Mouse (Mus musculus): Measurements from ENCODE around the gene Copz2. TPM values are rescaled to one million over a fixed set of nuclear protein-coding genes. Genes with fewer than 3 reads are reported as not detected.

Gene Copz2
- polyA plus RNA-seq (2012; rRNA removed) = 9.9 and 10.1 TPM in 2 replicates

DNA sequence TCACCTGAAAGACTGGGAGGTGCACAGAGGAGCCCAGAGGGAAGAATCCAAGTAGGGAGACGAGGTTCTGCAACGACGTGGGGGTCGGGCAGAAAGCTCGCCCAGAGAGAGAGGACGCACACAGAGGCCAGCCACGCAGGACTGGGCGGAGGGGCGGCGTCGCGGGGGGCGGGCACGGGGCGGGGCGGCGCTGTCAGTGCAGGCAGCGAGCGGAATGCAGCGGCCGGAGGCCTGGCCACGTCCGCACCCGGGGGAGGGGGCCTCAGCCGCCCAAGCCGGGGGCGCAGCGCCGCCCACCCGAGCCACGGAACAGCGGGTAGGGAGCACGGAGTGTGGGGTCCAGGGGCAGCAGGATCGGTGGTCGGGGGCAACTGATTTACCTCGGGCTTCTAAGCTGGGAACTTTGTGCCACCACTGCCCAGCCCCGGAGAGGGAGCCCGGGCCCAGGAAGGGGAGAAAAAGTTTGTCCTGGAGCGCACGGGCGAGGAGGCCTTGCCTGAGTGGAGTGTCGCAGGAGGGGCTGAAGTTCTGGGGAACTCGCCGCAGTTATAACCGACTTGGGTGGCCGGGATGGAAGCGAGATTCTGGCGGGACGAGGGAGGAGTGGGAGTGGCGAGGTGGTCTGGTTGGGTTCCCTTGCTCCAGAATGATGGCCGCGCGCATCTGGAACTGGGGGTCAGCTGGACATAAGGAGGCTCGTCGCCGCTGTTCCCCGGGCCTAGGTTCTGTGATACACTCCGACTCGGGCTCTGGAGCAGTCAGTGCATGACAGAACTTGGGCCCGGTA, at the start of gene Copz2:
TSS of gene Copz2 (plus strand) at position 190 of the 787 bp plus-strand sequence.

DNA sequence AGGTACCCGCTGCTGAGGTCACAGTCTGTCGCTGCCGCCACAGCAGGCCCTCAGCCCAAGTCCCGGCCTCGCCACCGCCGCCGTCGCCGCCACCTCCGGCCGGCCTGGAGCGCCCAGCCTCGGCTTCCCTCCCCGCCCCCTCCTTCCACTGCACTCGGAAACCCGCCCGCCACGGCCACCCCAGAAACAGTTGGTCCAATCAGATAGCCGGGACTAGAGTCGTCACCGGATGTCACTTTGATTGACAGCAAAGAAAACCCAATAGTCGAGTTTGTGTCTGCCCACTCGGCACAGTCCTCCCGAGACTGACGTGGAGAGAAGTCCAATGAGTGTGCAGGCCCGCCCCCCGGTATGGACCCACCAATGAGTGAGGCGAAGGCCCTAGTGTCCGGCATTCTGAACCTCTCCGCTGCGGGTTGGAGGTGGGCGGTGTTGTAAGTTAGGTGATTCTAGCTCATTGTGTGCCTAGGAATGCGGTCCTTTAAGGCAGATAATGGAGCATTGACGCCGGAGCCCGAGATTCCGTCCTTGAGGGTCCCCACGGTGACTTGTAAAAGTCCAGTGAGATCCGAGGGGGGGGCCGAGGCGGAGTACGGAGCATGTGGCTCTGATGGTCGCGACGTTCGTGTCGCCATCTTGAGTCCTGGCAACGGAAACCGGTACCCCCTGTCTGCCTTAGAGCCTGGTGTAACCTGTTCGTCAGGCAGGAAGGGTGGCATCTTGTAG, 19.7 kb upstream of the Copz2 start, which contains the start of gene Nfe2l1:
TSS of gene Nfe2l1 (minus strand) at position 156 of the 726 bp plus-strand sequence.

Other genes starting within 250 kb of the Copz2 start
- 7.9 and 10.8 TPM in 2 replicates for gene Snx11, start 72.3 kb upstream of the Copz2 start, polyA plus RNA-seq (2012; rRNA removed)
- gene Cbx1, start 60.7 kb upstream of the Copz2 start, polyA plus RNA-seq (2012; rRNA removed) = 26.4 and 28.4 TPM in 2 replicates
- gene Nfe2l1, start 19.9 kb upstream of the Copz2 start, polyA plus RNA-seq (2012; rRNA removed) = 14.4 and 16.3 TPM in 2 replicates
- gene Cdk5rap3, start 66.6 kb downstream of the Copz2 start, polyA plus RNA-seq (2012; rRNA removed) = 19.3 and 21.0 TPM in 2 replicates
- 1.9 and 2.2 TPM in 2 replicates for gene Prr15l, start 78.2 kb downstream of the Copz2 start, polyA plus RNA-seq (2012; rRNA removed)
- 314 and 383 TPM in 2 replicates for gene Pnpo, start 94.1 kb downstream of the Copz2 start, polyA plus RNA-seq (2012; rRNA removed)
- 6.3 and 8.3 TPM in 2 replicates for gene Sp2, start 133.1 kb downstream of the Copz2 start, polyA plus RNA-seq (2012; rRNA removed)
- 0.03 and 0.08 TPM in 2 replicates for gene Sp6, start 163.5 kb downstream of the Copz2 start, polyA plus RNA-seq (2012; rRNA removed)
- gene Scrn2, start 180.1 kb downstream of the Copz2 start, polyA plus RNA-seq (2012; rRNA removed) = 5.3 and 5.8 TPM in 2 replicates
- gene Lrrc46, start 191.5 kb downstream of the Copz2 start, polyA plus RNA-seq (2012; rRNA removed) = 0.24 and 0.27 TPM in 2 replicates
- 25.7 and 31.4 TPM in 2 replicates for gene Mrpl10, start 191.7 kb downstream of the Copz2 start, polyA plus RNA-seq (2012; rRNA removed)
- 2.5 and 3.3 TPM in 2 replicates for gene Osbpl7, start 200.8 kb downstream of the Copz2 start, polyA plus RNA-seq (2012; rRNA removed)

Measured in liver, embryonic 14 days (tissue).